Mouse (Mus musculus): ENCODE data around the gene Zhx3. TPM values are rescaled to one million over a fixed set of nuclear protein-coding genes. Genes with fewer than 3 reads are reported as not detected.
A peak's percentile ranks its signal among the peaks of the same experiment; 100 is the strongest.

Gene Zhx3
- polyA plus RNA-seq, 1 experiment from 2014 or later: 5.1 TPM

- Histone ChIP-seq H3K27ac (ENCODE audit: low read depth, low read length) (no peak within 1 kb of the TSS), H3K9me3 (replicated peaks; ENCODE audit: control insufficient read depth, low read length) (no peaks in the 10 kb centered on the region), H3K4me2 (peak within 1 kb of the TSS; percentile 95), H3K27me3 (ENCODE audit: control insufficient read depth, insufficient read depth, low read length) (peaks cover 73% of the 10 kb centered on the region), H3K4me1 (ENCODE audit: control insufficient read depth, insufficient read depth, low read length) (peaks cover 6% of the 10 kb centered on the region; the same call in 1 of the 2 replicates), H3K9ac (ENCODE audit: low read depth, low read length) (peak within 1 kb of the TSS; percentile 73), H3K36me3 (ENCODE audit: control insufficient read depth, insufficient read depth, low read length) (no peaks in the 10 kb centered on the region), H3K4me3 (ENCODE audit: low read depth, low read length) (peak within 1 kb of the TSS; percentile 55)
- peak; percentile 41; the same call in 1 of the 2 replicates for ATAC-seq (replicated peaks; ENCODE audit: insufficient number of reproducible peaks, low FRiP score, low TSS enrichment)
- 1% methylated on average over 44 of the region's 46 CpGs for WGBS (ENCODE audit: insufficient replicate concordance)
These were observed 39.5 kb upstream of the Zhx3 start, which contains the start of gene Emilin3 for GRCm38 (mm10) chr2:160912231-160912671. Gene Emilin3, minus strand, starts transcription at chr2:160912328.

DNA sequence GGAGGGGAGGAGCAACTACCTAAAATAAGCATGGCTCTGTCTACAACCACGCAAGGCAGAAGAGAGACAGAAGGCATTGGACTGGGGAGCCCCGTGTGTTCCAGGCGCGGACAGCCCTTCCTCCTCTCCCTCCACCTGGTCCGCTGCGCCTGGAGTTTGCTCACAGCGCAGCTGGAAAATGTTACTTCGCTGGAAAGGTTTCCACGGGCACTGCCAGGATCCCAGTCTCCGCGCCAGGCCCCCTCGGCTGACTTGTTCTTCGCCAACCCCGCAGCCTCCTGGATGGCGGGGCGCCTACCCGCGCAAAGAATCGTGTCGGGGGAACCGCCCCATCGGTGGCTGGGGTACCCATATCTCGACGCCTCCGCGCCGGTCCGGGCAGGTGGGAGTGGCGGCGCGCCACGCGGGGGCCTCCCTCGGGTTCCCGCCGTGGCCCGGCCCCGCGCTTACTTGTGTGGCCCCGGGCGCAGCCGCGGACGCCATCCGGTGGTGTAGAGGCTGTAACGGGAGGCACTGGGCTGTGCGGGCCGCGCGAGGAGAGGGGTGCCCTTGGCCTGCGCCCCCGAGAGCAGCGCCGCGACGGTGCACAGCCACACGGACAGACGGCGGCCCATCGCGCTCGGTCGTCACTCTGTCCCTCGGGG lies 38.9 kb upstream of the Zhx3 start:
- H3K27me3 ChIP-seq (ENCODE audit: control insufficient read depth, insufficient read depth, low read length): peaks cover 73% of the 10 kb centered on the region
- H3K27ac ChIP-seq (ENCODE audit: low read depth, low read length): no peak overlapping the region
- H3K9ac ChIP-seq (ENCODE audit: low read depth, low read length): peak overlapping the region; percentile 73
- 1% methylated on average over 58 of the region's 64 CpGs for WGBS (ENCODE audit: insufficient replicate concordance)
- H3K4me2 ChIP-seq: peak overlapping the region; percentile 95
- H3K9me3 ChIP-seq (replicated peaks; ENCODE audit: control insufficient read depth, low read length): no peaks in the 10 kb centered on the region
- peak overlapping the region; percentile 55 for H3K4me3 ChIP-seq (ENCODE audit: low read depth, low read length)
- H3K4me1 ChIP-seq (ENCODE audit: control insufficient read depth, insufficient read depth, low read length): peaks cover 6% of the 10 kb centered on the region; the same call in 1 of the 2 replicates
- no peaks in the 10 kb centered on the region for H3K36me3 ChIP-seq (ENCODE audit: control insufficient read depth, insufficient read depth, low read length)
- peak; percentile 36; the same call in 1 of the 2 replicates for ATAC-seq (replicated peaks; ENCODE audit: insufficient number of reproducible peaks, low FRiP score, low TSS enrichment)

- no peak for ATAC-seq (replicated peaks; ENCODE audit: insufficient number of reproducible peaks, low FRiP score, low TSS enrichment)
- H3K4me1 ChIP-seq (ENCODE audit: control insufficient read depth, insufficient read depth, low read length): peaks cover 6% of the 10 kb centered on the region; the same call in 1 of the 2 replicates
- peaks cover 71% of the 10 kb centered on the region for H3K27me3 ChIP-seq (ENCODE audit: control insufficient read depth, insufficient read depth, low read length)
- no peaks in the 10 kb centered on the region for H3K9me3 ChIP-seq (replicated peaks; ENCODE audit: control insufficient read depth, low read length)
- no peak overlapping the region for H3K9ac ChIP-seq (ENCODE audit: low read depth, low read length)
- no peak overlapping the region for H3K27ac ChIP-seq (ENCODE audit: low read depth, low read length)
- no peak overlapping the region for H3K4me2 ChIP-seq
- WGBS (ENCODE audit: insufficient replicate concordance): 74% methylated on average over 5 of the region's 5 CpGs
- no peaks in the 10 kb centered on the region for H3K36me3 ChIP-seq (ENCODE audit: control insufficient read depth, insufficient read depth, low read length)
- no peak overlapping the region for H3K4me3 ChIP-seq (ENCODE audit: low read depth, low read length)
These were observed 37.8 kb upstream of the Zhx3 start for GRCm38 (mm10) chr2:160910633-160911032.

DNA sequence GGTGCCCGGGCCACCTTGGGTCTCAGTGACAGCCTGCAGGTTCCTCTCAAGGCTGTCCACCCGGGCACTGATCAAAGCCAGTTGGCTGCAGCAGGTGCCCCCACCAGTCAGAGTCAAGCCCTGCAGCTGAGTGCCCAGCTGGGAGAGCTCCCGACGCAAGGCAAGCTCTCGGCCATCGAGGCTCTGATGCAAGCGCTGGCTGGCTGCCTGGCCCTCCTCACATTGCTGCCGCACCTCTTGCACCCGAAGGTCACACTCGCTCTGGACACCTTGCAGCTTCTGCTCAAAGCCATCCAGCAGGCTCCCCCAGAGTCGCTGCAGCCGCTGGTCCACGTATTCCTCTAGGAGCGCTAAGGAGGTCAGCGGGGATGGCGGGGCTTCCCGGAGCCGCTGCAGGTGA lies 35.8 kb upstream of the Zhx3 start:
- Histone ChIP-seq H3K4me1 (ENCODE audit: control insufficient read depth, insufficient read depth, low read length) (peaks cover 6% of the 10 kb centered on the region; the same call in 1 of the 2 replicates), H3K27me3 (ENCODE audit: control insufficient read depth, insufficient read depth, low read length) (peaks cover 61% of the 10 kb centered on the region), H3K36me3 (ENCODE audit: control insufficient read depth, insufficient read depth, low read length) (no peaks in the 10 kb centered on the region), H3K4me2 (no peak overlapping the region), H3K9ac (ENCODE audit: low read depth, low read length) (no peak overlapping the region), H3K9me3 (replicated peaks; ENCODE audit: control insufficient read depth, low read length) (no peaks in the 10 kb centered on the region), H3K27ac (ENCODE audit: low read depth, low read length) (no peak overlapping the region), H3K4me3 (ENCODE audit: low read depth, low read length) (no peak overlapping the region)
- WGBS (ENCODE audit: insufficient replicate concordance): 50% methylated on average over 18 of the region's 18 CpGs
- ATAC-seq (replicated peaks; ENCODE audit: insufficient number of reproducible peaks, low FRiP score, low TSS enrichment): no peak

GRCm38 (mm10) chr2:160906101-160906500 lies 33.3 kb upstream of the Zhx3 start:
- peaks cover 3% of the 10 kb centered on the region; the same call in 1 of the 2 replicates for H3K4me1 ChIP-seq (ENCODE audit: control insufficient read depth, insufficient read depth, low read length)
- no peak overlapping the region for H3K27ac ChIP-seq (ENCODE audit: low read depth, low read length)
- ATAC-seq (replicated peaks; ENCODE audit: insufficient number of reproducible peaks, low FRiP score, low TSS enrichment): no peak
- H3K9ac ChIP-seq (ENCODE audit: low read depth, low read length): no peak overlapping the region
- no peak overlapping the region for H3K4me2 ChIP-seq
- H3K27me3 ChIP-seq (ENCODE audit: control insufficient read depth, insufficient read depth, low read length): peaks cover 38% of the 10 kb centered on the region
- no peak overlapping the region for H3K4me3 ChIP-seq (ENCODE audit: low read depth, low read length)
- H3K36me3 ChIP-seq (ENCODE audit: control insufficient read depth, insufficient read depth, low read length): no peaks in the 10 kb centered on the region
- 66% methylated on average over 5 of the region's 5 CpGs for WGBS (ENCODE audit: insufficient replicate concordance)
- H3K9me3 ChIP-seq (replicated peaks; ENCODE audit: control insufficient read depth, low read length): no peaks in the 10 kb centered on the region

DNA sequence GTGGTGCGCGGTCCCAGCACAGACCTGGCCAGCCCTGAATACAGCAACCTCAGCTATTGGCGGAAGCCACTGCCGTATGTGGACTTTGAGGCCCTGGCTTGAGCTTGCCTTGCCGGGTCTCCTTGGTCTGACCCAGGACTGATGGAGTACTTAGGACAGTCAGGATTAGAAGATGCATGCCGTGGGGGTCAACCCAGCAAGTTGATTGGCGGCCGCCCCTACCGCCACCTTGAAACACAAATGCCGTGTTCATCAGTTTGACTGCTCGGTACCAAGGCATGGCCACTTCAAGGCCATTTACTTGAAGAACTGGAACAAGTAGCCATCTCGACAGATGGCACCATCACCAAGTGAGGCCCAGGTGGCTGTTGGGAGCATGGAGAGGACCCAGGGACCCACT lies 32.5 kb upstream of the Zhx3 start:
- Histone ChIP-seq H3K9me3 (replicated peaks; ENCODE audit: control insufficient read depth, low read length) (no peaks in the 10 kb centered on the region), H3K4me2 (no peak overlapping the region), H3K27me3 (ENCODE audit: control insufficient read depth, insufficient read depth, low read length) (peaks cover 30% of the 10 kb centered on the region), H3K4me1 (ENCODE audit: control insufficient read depth, insufficient read depth, low read length) (0 out of 2 replicates have a peak, but pooled peaks cover 2% of the 10 kb centered on the region), H3K36me3 (ENCODE audit: control insufficient read depth, insufficient read depth, low read length) (no peaks in the 10 kb centered on the region), H3K27ac (ENCODE audit: low read depth, low read length) (no peak overlapping the region), H3K4me3 (ENCODE audit: low read depth, low read length) (no peak overlapping the region), H3K9ac (ENCODE audit: low read depth, low read length) (no peak overlapping the region)
- 91% methylated on average over 12 of the region's 12 CpGs for WGBS (ENCODE audit: insufficient replicate concordance)
- no peak for ATAC-seq (replicated peaks; ENCODE audit: insufficient number of reproducible peaks, low FRiP score, low TSS enrichment)

- 63% methylated on average over 7 of the region's 7 CpGs for WGBS (ENCODE audit: insufficient replicate concordance)
- no peaks in the 10 kb centered on the region for H3K27me3 ChIP-seq (ENCODE audit: control insufficient read depth, insufficient read depth, low read length)
- 0 out of 2 replicates have a peak, but pooled peaks cover 2% of the 10 kb centered on the region for H3K4me1 ChIP-seq (ENCODE audit: control insufficient read depth, insufficient read depth, low read length)
- no peak overlapping the region for H3K9ac ChIP-seq (ENCODE audit: low read depth, low read length)
- H3K4me2 ChIP-seq: no peak overlapping the region
- H3K36me3 ChIP-seq (ENCODE audit: control insufficient read depth, insufficient read depth, low read length): no peaks in the 10 kb centered on the region
- 0 out of 2 replicates have a peak, but pooled peaks have one; percentile 23 for ATAC-seq (replicated peaks; ENCODE audit: insufficient number of reproducible peaks, low FRiP score, low TSS enrichment)
- H3K27ac ChIP-seq (ENCODE audit: low read depth, low read length): no peak overlapping the region
- H3K4me3 ChIP-seq (ENCODE audit: low read depth, low read length): no peak overlapping the region
- H3K9me3 ChIP-seq (replicated peaks; ENCODE audit: control insufficient read depth, low read length): no peaks in the 10 kb centered on the region
These were observed 29.0 kb upstream of the Zhx3 start for GRCm38 (mm10) chr2:160901656-160902412.

- no peak for ATAC-seq (replicated peaks; ENCODE audit: insufficient number of reproducible peaks, low FRiP score, low TSS enrichment)
- Histone ChIP-seq H3K4me3 (ENCODE audit: low read depth, low read length) (no peak overlapping the region), H3K27ac (ENCODE audit: low read depth, low read length) (no peak overlapping the region), H3K27me3 (ENCODE audit: control insufficient read depth, insufficient read depth, low read length) (peaks cover 2% of the 10 kb centered on the region; the same call in 1 of the 2 replicates), H3K9me3 (replicated peaks; ENCODE audit: control insufficient read depth, low read length) (no peaks in the 10 kb centered on the region), H3K9ac (ENCODE audit: low read depth, low read length) (no peak overlapping the region), H3K4me1 (ENCODE audit: control insufficient read depth, insufficient read depth, low read length) (no peaks in the 10 kb centered on the region), H3K36me3 (ENCODE audit: control insufficient read depth, insufficient read depth, low read length) (no peaks in the 10 kb centered on the region), H3K4me2 (no peak overlapping the region)
- WGBS (ENCODE audit: insufficient replicate concordance): 81% methylated on average over 9 of the region's 9 CpGs
These were observed 18.9 kb upstream of the Zhx3 start for GRCm38 (mm10) chr2:160891697-160892096.

Measured in heart, embryonic 11.5 days (tissue).